Mouse (Mus musculus) ovary, adult 18-20 months (tissue): Measurements from ENCODE around the gene Dhdds.
"Not testable (repeated sequence)": the region's sequence is repeated elsewhere in the genome, so short reads cannot be mapped to it uniquely, and the experiment has no call there.

Source experiments
- DNase-seq: peaks from one replicate; pipeline ENCODE4 v3.0.0; 2022; ENCODE audit warnings: low spot score, mixed read lengths

Gene Dhdds

DNA sequence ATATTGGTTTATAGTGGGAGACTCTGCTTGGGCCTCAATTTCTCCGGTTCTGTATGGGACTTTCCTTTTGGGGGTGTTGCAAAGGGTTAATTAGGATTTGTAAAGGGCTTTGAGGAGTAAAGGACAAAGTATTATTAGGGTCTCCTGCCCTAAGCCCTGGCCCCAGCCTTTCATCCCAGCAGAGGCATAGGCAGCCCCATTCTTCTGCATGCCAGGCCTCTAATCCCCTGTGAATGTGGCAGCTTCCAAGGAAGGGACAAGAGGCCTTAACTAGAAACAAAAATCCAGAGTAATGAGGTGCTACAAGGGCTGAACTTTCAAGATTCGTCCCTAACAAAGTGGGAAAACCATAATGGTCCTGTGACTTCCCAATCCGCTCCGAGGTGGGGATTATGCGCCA is 2.2 kb upstream of the Dhdds start:
- no peak for DNase-seq

DNA sequence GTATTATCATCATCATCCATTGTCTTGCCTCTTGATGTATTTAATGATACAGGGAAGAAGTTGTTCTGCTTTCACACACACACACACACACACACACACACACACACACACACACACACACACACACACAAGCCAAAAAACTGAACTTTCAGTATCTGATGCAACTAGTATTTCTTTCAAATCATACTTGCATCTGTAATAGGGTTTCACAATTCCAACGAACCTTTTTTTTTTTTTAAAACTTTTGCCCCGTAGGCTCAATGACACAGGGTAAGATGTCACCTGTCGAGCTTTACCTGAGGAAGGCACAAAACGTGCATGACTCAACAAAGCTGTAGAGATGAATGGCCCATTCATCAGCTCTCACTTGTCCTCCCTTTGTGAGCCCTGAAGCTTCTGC is 1.5 kb upstream of the Dhdds start:
- DNase-seq: no peak

DNA sequence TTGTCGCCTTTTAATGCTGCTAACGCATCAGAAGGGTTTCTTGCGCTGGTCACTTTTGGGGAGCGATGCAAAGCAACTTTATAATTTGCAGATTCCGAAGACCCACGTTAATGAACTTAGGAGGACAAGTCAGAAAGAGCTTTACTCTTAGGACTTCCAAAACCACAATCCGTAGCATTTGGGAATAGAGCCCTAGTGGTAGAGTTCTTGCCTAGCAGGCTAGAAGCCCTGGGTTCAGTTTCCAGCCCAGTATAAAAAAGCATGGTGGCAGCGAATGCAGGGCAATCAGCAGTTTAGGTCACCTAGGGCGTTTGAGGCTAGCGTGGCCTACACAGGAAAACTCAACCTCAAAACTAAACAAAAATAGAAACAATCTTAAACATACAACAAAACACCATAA is 992 bp upstream of the Dhdds start:
- DNase-seq: no peak

DNA sequence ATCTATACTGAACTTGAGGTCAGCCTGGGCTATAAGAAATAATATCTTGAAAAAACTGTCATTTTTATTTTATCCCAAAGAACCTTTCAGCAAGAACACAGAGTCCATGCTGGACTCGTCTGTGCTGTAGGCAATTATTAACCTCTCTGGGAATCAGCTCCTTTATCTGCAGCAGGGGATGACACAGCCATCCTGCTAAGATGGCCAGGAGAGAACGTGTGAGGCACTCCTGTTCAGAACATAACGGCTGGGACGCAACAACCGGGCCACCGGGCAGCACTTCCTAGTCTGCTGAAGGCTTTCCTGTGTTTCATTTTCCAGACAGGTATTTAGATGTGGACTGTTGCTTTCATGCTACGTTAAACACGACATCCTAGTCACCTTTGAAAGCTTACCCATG is 6.0 kb downstream of the Dhdds start:
- no peak for DNase-seq

DNA sequence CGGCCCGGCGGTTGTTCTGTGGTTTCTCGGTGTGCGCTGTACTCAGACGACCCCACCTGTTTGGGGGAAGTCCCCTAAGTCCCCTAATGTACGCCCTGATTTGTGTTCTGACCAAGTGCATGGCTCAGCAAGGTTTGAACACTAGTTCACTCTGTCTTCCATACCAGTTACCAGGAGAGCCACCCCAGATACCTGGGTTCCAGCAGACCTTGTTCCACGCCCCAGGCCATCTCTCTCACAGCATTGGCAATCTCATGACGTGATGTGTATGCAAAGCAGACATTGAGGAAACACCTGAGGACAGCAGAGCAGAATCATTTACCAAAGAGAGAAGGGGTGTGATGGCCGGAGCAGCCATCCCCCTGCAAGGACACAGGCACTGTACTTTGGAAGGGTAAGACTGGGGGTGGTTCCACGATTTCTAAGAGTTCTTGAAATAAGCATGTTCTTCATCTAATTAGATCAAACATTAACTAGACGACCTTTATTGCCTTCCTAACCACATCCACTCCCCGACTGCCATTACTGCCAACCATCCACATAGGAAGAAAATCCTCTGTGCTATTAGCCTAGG is 9.5 kb downstream of the Dhdds start:
- DNase-seq: no peak

DNA sequence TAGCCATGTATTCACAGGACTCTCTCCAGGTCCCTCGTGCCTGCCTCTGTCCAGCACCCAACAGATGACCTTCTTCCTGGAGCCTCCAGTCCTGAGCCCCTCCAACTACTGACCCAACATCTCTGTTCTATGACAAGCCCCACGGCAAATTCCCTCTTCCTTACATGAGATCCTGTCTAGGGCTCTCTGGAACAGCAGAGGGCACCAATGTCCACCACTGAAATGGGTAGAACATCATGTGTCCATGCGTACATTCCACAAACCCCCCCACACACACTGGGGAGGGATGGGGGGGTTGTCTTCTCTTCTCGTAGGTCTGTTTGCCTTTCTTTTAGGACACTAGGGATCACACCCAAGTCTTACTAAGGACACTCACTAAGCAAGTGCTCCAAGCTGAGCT is 10.7 kb downstream of the Dhdds start:
- no peak for DNase-seq

DNA sequence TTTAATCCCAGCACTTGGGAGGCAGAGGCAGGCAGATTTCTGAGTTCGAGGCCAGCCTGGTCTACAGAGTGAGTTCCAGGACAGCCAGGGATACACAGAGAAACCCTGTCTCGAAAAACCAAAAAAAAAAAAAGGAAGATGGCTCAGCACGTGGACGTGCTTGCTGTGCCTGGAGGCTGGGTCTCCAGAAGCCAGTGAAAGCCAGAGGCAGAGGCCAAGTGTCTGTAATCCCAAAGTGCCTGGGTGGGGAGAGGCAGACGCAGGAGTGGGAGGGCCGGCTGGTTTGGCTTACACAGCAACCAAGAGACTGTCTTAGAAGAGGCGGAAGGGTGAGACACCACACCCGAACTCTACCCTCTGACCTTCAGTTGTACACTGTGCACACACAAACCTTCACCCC is 12.4 kb downstream of the Dhdds start:
- not testable (repeated sequence) for DNase-seq

DNA sequence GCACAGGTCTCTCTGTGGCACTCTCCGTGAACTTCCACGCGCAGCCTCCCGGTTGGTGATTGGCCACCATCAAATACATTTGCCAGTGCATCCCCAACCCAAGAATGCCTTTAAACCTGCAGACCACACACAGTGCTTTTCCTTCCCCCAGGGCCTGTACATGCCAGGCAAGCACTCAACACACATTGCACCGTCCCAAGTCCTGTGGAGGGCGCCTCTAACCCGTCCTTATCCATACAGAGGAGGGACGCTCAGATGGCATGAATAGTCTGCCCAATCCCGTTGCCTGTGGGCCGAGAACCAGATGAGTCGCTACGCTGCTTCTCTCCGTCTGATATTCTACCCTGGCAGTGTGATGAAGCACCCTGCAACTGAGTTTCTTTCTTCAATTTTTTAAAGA is 17.8 kb downstream of the Dhdds start:
- no peak for DNase-seq

DNA sequence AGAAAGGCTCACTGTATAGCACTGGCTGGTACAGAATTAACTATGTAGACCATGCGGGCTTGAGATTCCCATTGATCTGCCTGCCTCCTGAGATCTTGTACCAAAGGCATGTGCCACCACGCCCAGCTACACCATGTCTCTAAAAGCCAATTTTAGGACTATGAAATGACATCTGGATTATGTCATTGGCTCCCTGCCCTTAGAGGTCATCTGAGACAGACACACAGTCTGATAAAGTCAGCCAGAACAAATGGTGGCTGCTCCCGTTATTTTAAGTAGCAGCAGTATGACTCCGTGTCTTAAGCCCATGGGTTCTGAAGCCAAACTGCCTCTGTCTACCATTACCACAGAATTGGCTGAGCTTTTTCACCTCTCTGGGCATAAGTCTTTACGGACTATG is 20.2 kb downstream of the Dhdds start:
- DNase-seq: no peak

DNA sequence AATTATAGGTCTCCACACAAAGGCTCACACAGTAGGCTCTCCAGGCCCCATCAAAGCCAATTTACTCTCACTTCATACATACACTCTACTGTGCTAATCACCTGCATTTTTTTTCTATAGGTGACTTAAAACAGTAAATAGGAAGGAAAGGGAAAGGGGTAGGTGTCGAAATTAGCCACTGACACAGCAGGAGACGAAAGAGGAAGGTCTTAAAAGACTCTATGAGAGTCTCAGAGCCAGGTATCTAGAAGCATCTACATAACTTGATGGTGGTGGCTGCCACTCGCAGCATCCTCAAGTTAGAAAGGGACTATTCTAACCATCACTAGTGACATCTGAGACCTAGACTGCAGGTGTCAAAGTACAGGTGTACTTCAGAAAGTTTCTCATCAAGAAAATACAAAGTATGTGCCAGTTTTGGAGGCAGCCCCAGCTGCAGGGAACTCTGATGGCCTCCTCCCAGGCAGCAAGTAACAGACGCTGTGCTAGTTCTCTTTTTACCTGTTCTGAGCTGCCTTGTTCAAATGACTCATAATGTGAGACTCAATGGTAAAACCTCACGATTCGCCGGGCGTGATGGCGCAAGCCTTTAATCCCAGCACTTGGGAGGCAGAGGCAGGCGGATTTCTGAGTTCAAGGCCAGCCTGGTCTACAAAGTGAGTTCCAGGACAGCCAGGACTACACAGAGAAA is 22.6 kb downstream of the Dhdds start:
- no peak for DNase-seq

DNA sequence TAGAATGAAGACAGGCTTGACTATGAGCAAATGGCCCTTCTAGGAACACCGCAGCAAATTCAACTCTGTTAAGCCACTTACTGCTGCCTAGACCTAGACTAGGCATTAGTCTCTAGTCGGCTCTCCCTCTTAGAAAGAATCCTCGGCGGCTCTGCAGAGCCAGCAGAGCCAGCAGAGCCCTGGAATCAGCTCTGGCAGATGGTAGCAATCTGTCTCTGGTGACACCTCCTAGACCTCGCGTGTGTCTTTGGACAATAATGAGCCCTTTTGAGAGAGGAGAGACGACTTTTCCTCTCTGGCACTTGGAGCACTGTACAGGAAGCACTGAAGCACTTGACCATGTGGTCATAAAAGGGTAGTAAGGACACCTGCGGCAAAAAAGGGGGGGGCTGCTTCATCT is 29.0 kb downstream of the Dhdds start:
- DNase-seq: no peak

DNA sequence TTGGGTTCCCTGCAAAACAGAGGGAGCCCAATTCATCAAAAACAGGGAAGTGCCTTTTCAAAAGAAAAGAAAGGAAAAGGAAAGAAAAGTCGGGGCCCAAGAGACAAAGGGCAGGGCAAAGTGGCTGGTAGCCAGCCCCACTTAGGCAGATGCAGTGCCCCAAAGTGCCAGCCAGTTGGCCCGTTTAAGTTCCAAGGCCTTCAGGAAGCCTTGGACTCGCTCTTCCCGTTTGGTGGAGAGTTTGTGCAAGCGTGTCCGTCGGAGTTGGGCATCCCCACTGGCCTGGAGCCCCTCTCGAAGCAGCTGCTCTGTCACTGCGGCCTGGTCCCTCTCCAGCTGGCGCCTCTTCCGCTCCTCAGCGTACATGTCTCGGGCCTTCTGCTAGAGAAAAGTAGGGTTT is 29.8 kb downstream of the Dhdds start:
- DNase-seq: no peak

DNA sequence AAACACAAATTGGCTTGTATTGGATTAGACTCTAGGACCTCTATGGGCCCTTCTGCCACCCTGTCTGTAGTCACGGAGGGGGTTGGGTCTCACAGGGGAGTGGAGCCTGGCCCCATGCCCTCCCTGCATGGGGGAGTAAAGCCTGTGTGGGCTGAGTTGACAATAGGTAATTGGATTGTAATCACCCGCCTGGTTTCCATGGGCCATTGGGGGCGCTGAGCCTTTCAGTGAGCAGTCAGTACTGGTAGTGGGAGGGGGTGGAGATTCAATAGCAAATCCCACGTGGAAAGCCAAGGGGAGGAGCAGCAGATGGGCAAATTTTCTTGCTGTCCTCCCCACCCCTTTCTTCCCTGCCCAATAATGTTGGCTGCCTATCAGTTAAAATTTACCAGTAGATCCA is 30.5 kb downstream of the Dhdds start:
- no peak for DNase-seq

DNA sequence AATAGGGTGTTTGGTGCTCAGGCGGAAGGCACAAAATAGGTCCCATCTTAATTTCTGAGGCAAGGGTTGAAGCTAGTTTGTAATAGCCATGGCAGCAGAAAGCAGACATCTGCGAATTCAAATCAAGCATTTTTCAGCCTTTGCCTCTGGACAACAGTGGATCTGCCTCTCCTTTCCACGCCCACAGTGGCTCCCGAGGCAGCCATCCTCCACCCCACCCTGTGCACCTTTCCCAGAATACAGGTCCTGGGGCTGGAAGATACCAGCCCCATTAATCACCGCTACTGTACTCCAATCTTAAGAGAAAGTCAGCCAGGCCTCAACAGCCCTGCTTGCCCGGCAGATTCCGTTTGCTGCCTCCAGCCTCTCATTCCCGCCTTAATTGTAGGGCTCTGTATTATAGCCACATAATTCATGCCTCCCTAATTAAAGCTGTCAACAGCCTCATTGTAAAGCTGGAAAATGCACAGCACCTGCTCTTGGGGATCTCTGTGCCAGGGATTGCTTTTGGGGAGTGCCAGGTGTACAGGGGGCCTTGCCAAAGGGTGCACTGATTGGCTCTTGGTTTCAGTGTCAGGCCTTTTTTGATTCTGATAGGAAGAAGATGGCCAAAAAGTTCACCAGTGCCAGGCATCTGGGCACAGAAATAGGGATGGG is 31.5 kb downstream of the Dhdds start:
- no peak for DNase-seq

DNA sequence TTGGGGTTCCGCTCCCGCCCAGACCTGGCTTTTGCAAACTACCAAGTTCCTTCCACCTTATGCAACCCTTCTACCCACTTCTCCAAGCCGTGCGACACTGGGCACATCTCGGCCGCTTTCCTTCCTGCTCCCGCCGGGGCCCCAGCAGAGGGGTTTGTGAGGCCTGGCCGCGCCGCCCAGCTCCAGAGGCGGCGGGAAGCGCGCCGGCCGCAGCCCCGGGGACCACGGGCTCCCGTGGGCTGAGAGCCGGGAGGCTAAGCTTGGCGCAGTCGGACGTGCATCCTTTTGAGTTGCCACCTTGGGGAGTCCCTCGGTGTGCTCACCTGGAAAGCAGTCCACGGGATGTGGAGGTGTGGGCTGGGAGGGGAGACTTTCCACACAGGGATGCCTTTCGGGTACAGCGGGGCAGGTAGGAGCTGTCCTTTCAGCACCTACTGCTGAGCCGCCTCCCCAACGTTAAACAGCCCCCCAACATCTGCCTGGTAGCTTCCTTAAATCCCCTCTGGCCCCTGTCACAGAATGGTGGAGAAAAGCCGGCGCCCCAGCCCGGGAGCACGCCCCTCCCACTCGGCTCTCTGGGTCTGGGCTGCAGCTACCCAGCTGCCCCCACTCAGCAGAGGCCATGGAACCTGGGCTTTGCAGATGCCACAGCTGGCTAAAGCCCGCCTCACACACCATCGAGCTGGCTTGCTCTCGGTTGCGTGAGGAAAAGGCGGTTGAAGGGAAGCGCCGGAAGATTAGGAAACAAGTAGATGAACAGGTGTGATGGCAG is 32.4 kb downstream of the Dhdds start, which contains the start of gene Hmgn2:
Gene Hmgn2, minus strand, starts transcription at position 501 of the 772 bp plus-strand sequence.
- DNase-seq: peak; percentile 14

DNA sequence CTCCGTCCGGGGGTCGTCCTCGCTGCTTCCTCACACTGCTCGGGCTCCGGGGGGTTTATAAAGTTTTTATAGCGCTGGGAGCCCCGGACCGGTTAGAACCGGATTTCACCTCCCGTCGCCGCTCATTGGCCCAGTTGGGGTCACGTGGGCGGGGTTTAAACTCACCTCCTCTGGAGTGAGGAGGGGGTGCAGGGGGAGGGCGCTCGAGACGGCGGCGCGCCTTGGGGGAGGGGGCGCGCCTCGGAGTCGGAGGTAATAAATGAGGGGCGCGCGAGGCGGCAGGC is 32.9 kb downstream of the Dhdds start:
- DNase-seq: peak; percentile 87

DNA sequence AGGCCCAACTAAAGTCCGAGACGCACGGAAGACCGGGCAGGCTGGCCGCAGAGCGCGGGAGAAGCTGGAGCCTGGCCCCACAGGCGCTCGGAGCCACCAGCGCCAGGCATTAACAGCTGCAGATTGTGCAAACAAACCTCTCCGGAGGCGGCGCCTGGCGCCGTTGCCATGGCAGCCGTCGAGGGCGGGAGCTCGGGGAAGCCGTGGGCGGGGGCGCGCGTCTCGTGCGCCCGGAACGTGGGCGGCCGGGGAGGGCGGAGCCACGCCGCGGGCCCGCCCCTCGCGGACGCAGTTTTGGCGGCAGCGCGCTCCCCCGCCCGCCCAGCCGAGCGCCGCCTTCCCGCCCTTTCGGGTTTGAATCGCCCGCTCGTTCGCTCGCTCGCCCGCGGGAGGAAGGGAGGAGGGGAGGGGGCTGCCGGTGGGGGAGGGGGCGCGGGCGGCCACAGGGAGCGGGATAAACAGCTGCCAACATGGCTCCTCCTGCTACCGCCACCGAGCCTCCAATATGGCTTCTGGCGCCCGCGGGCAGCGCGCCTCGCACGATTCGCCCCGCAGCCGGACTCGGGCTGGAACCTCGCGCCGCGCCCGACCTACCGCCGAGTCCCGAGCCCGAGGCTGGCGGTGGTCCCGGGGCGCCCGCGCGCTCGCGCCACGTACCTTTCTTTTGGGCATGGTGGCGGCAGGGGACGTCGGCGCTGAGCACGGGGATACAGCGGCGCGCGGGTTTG is 33.4 kb downstream of the Dhdds start:
- DNase-seq: peak; percentile 97

DNA sequence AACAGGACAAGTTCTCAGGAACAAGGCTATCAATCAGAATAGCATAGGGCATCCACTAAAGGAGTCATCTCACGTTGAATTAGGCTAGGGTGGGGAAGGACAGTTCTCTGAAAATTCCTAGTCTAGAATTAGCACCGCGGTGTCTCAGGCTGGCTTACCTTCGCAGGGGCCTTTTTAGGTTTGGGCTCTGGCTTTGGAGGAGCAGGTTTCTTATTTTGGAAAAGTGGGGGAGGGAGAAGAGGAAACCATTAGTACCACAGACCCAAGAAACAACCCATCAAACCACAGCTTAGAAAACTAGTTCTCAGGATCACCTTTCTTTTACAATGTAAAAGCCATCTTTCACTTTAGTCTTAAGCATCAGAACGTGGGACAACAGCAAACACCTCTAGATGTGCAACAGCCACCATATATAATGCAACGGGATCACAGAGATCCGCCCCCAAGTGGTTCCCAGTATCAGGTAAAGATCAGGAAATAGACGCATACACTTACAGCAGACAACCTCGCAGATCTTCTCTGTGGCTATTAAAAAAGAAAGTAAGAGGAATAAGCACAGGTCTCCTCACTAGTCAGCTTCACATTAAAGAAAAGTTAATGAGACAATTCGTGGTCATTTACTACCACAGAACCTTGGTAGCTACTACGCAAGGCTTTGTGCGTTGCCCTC is 34.3 kb downstream of the Dhdds start:
- DNase-seq: no peak

DNA sequence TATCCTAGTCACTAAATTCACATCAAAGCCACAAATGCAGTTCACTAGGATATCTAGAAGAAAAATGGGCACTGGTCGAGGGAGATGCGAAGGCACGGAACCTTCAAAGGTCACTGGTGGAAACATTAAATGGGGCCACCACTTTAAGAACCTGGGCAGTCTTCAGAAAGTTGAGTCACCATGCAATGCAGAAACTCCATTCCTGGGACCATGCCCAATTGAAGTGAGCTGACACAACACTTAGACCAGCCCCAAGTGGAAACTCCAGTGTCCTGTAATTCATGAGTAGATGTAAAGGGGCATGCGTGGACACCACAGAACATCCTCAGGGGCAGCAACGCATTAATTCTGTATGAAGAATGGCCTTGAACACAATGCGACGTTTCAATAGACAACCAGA is 38.2 kb downstream of the Dhdds start:
- no peak for DNase-seq

DNA sequence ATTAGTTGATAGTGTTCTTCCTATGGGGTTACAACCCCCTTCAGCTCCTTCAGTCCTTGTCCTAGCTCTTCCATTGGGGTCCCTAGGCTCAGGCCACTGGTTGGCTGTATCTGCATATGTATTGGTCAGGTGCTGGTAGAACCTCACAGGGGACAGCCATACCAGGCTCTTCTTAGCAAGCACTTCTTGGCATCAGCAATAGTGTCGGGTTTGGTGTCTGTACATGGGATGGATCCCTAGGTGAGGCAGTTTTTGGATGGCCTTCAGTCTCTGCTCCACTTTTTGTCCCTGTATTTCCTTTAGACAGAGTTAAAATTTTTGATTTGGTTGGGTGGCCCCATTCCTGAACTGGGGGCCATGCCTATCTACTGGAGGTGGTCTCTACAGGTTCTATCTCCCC is 41.8 kb downstream of the Dhdds start:
- DNase-seq: no peak

DNA sequence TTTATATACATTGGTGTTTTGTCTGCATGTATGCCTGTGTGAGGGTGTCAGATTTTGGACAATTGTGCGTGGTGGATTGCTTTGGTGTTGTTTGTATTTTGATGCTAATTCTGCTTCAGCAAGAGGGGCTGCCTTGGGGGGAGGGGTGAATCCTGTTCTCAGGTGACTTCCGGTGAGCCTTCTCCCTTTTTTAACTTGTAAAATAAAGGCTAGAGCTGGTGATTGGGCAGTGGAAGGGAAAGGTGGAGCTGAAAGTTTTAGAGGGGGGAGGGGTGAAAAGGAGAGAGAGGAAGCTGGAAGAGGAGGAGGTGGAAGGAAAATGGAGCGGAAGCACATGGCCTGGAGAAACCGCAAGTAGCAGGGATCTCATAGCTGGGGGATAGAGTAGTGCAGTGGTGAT is 44.4 kb downstream of the Dhdds start:
- no peak for DNase-seq

DNA sequence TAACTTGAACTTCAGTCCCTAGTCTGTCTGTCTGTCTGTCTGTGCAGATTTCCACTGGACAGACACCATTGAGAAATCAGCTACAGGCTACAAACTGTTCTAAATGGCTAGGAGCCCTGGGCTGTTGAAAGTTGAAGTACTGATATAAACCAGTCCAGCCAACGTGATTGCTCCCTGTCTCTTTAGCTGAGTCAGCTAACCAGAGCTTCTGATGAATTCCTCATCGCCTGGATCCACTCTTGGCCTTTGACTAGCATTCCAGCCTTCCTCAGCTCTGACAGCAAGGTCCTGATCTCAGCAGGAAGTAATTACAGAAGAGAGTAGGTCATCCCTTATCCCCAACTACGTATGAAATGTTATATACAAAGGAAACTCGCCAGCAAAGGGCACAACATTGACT is 54.0 kb downstream of the Dhdds start:
- no peak for DNase-seq
